Mouse (Mus musculus): ENCODE measurements at regions not wholly inside any gene's neighbourhood (a gene's known extent, or its start where the extent isn't known, plus 50 kb on each side); places are given as distances from the start of the nearest gene placed in this dataset.

DNA sequence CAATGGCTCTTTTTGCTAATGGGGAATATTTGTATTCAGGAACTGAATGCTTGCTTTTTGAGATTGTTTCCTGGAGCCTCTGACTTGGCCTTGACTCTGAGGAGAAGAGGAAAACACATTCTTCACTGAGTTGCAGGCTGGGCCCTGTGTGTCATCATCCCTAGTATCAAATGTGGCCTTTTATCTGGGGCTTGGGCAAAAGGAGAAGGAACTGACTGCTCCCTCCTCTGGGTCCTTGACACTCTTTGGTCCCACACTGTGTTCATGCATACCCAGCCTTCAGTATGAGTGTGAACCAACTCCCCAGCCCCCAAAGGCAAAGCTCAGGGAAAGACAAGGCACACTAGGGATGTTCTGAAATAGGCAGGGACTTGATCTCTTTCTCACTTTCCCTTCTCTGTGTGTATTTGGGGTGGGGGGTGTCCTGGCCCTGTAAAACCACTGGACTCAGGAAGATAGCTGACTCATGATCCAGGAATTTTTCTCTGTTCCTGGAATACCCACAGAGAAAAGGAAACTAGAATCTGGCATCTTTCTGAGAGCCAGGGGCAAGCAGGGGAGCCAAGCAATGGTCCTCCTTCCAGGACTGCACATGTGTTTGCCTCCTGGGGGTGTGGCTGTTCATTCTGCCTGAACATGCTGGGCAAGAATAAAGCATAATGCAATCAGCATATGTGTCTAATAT is 82.1 kb upstream of the Sh3bp4 start:
- ATAC-seq, result no peak
- Histone ChIP-seq H3K4me2 (ENCODE audit: low read length) (no peak overlapping the region), H3K9me3 (ENCODE audit: control insufficient read depth, low read length) (no peaks in the 10 kb centered on the region), H3K4me3 (replicated peaks; ENCODE audit: low read length) (no peak overlapping the region), H3K36me3 (ENCODE audit: control insufficient read depth, insufficient read depth) (no peaks in the 10 kb centered on the region), H3K27me3 (replicated peaks; ENCODE audit: control insufficient read depth, insufficient read depth, low read length) (no peaks in the 10 kb centered on the region), H3K27ac (ENCODE audit: low read length) (no peak overlapping the region), H3K9ac (replicated peaks; ENCODE audit: low read depth, low read length) (no peak overlapping the region), H3K4me1 (replicated peaks; ENCODE audit: control insufficient read depth, insufficient read depth, low read length) (no peaks in the 10 kb centered on the region)

DNA sequence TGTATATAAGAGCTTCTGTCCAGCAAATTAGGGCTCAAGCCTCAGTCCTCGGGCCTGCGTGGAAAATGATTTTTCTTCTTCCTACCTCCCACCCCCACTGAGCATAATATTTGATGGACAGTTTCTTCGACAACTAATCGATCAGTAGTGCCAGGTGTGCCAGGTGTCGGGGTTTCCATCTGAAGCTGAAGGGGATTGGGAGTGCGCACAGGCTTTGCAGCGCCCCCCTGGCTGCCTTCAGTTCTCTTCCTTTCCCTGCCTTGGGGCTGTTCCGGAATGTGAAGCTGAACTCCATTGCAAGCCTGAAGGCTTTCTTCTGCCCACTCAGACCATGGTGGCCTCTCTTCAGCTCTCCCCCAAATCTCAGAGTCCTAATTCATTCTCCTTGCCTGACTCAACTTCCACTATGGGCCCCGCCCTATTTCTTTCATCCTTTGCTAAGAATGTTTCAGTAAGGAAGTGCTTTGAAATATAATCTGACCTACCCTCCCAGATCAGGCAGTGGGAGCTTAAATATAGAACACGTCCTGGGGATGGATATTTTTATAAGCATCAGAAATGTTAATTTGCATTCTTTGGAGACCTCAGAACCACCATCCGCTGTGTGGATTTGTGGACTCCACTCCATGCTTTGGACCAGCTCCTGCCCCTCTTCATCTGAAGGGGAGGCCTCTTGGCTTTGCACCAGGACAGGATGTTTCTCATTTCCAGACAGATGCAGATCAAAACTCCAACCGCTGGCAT is 75.5 kb upstream of the Sh3bp4 start:
- no peak for ATAC-seq

DNA sequence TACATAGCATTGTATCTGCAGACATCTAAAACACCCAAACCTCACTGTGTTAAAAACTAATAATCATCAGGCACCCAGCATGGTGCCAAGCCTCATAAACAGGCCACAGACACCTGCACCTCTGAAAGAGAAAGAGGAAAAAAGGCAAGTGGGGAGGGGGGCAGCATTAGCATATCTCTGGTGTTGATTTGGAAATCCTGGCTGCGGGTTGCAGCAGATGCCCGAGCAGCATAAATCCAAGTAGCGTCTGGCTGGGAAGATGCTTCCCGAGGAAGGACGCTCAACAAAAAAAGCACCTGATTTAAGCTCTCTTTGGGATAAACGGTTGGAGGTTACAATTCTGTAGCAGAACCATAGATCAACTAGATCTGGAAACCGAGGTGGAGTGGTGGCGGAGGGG is 74.3 kb upstream of the Sh3bp4 start:
- peaks cover 19% of the 10 kb centered on the region for H3K4me1 ChIP-seq (replicated peaks; ENCODE audit: control insufficient read depth, insufficient read depth, low read length)
- WGBS, result 20% methylated on average over 8 of the region's 8 CpGs
- H3K4me2 ChIP-seq (ENCODE audit: low read length), result 0 out of 2 replicates have a peak overlapping the region, but pooled peaks have one; percentile 2
- peak; percentile 70 for ATAC-seq
- H3K9ac ChIP-seq (replicated peaks; ENCODE audit: low read depth, low read length), result no peak overlapping the region
- no peaks in the 10 kb centered on the region for H3K27me3 ChIP-seq (replicated peaks; ENCODE audit: control insufficient read depth, insufficient read depth, low read length)
- peak overlapping the region; percentile 16 for H3K27ac ChIP-seq (ENCODE audit: low read length)
- no peaks in the 10 kb centered on the region for H3K9me3 ChIP-seq (ENCODE audit: control insufficient read depth, low read length)
- H3K4me3 ChIP-seq (replicated peaks; ENCODE audit: low read length), result no peak overlapping the region
- H3K36me3 ChIP-seq (ENCODE audit: control insufficient read depth, insufficient read depth), result no peaks in the 10 kb centered on the region

More for the DNA sequence above, 75.5 kb upstream of the Sh3bp4 start:
- Histone ChIP-seq H3K27me3 (replicated peaks; ENCODE audit: control insufficient read depth, insufficient read depth, low read length) (no peaks in the 10 kb centered on the region), H3K36me3 (ENCODE audit: control insufficient read depth, insufficient read depth) (no peaks in the 10 kb centered on the region), H3K27ac (ENCODE audit: low read length) (no peak overlapping the region), H3K9ac (replicated peaks; ENCODE audit: low read depth, low read length) (no peak overlapping the region), H3K4me2 (ENCODE audit: low read length) (no peak overlapping the region), H3K4me3 (replicated peaks; ENCODE audit: low read length) (no peak overlapping the region), H3K9me3 (ENCODE audit: control insufficient read depth, low read length) (no peaks in the 10 kb centered on the region), H3K4me1 (replicated peaks; ENCODE audit: control insufficient read depth, insufficient read depth, low read length) (peaks cover 19% of the 10 kb centered on the region)
- WGBS, result 68% methylated on average over 12 of the region's 12 CpGs

DNA sequence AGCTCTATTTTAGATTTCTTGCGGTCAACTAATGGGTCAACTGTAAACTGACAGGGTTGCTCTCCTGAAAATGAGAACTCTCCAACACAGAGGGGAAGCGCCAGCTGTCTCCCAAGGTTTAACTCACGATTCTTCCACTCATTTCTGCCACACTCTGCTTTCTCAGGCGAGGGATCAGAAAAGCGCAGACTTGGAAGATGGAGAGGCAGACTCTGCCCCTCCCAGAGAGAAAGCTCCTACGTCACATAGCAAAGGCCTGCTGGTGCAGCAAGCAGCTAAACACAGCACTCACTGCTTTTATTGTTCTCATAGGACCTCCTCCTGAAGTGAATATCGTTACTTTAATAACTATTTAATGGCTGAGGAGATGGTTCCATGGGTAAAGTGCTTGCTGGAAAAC is 73.6 kb upstream of the Sh3bp4 start:
- Histone ChIP-seq H3K27me3 (replicated peaks; ENCODE audit: control insufficient read depth, insufficient read depth, low read length) (no peaks in the 10 kb centered on the region), H3K36me3 (ENCODE audit: control insufficient read depth, insufficient read depth) (no peaks in the 10 kb centered on the region), H3K9me3 (ENCODE audit: control insufficient read depth, low read length) (no peaks in the 10 kb centered on the region), H3K27ac (ENCODE audit: low read length) (peak overlapping the region; percentile 16), H3K9ac (replicated peaks; ENCODE audit: low read depth, low read length) (no peak overlapping the region), H3K4me3 (replicated peaks; ENCODE audit: low read length) (no peak overlapping the region), H3K4me1 (replicated peaks; ENCODE audit: control insufficient read depth, insufficient read depth, low read length) (peaks cover 19% of the 10 kb centered on the region), H3K4me2 (ENCODE audit: low read length) (no peak overlapping the region; the same call in 1 of the 2 replicates)
- 0 out of 2 replicates have a peak, but pooled peaks have one; percentile 41 for ATAC-seq
- 43% methylated on average over 7 of the region's 7 CpGs for WGBS

DNA sequence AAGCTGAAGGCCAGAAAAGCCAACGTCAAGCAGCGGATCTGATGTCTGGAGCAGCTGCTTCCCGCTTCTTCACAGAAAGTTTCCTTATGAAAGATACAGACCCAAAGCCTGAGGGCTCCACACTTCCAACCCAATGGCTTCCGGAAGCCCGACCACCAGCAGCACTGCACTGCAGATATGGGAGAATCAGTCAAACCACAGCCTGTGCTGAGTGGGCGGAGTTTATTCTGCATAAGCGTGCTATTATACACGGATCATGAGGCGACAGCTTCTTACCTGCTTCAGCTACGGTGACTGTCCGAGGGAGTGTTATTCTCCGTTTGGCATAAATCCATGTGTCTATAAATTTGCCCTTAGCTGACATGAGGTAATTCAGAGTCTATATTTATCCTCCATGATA is 72.4 kb upstream of the Sh3bp4 start:
- Histone ChIP-seq H3K36me3 (ENCODE audit: control insufficient read depth, insufficient read depth) (no peaks in the 10 kb centered on the region), H3K27ac (ENCODE audit: low read length) (no peak overlapping the region), H3K4me2 (ENCODE audit: low read length) (no peak overlapping the region), H3K9ac (replicated peaks; ENCODE audit: low read depth, low read length) (no peak overlapping the region), H3K27me3 (replicated peaks; ENCODE audit: control insufficient read depth, insufficient read depth, low read length) (no peaks in the 10 kb centered on the region), H3K9me3 (ENCODE audit: control insufficient read depth, low read length) (no peaks in the 10 kb centered on the region), H3K4me1 (replicated peaks; ENCODE audit: control insufficient read depth, insufficient read depth, low read length) (peaks cover 19% of the 10 kb centered on the region), H3K4me3 (replicated peaks; ENCODE audit: low read length) (no peak overlapping the region)
- WGBS, result 73% methylated on average over 12 of the region's 12 CpGs
- no peak for ATAC-seq

DNA sequence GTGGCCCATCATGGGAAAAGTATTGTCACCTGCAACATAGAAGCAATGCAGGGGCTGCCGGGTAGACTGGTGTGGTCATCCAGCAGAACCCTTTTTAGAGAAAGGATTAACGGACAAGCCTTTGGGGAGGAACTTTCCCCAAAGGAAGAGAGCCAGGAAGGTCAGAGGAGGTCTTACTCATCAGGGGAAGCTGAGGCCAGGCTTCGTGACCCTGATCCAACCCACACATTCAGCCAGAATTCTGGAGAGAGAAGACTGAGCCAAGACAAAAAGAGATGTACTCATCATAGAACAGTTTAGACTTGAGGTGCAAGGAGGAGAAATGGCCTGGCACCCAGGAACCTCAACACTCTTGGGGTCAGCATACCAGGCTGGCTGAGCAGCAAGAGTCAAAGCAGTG is 67.9 kb upstream of the Sh3bp4 start:
- Histone ChIP-seq H3K27ac (ENCODE audit: low read length) (no peak overlapping the region), H3K4me3 (replicated peaks; ENCODE audit: low read length) (no peak overlapping the region), H3K9me3 (ENCODE audit: control insufficient read depth, low read length) (no peaks in the 10 kb centered on the region), H3K4me1 (replicated peaks; ENCODE audit: control insufficient read depth, insufficient read depth, low read length) (peaks cover 5% of the 10 kb centered on the region; the same call in 1 of the 2 replicates), H3K36me3 (ENCODE audit: control insufficient read depth, insufficient read depth) (no peaks in the 10 kb centered on the region), H3K9ac (replicated peaks; ENCODE audit: low read depth, low read length) (no peak overlapping the region), H3K27me3 (replicated peaks; ENCODE audit: control insufficient read depth, insufficient read depth, low read length) (no peaks in the 10 kb centered on the region), H3K4me2 (ENCODE audit: low read length) (no peak overlapping the region)
- WGBS, result 83% methylated on average over 3 of the region's 3 CpGs
- ATAC-seq, result no peak

DNA sequence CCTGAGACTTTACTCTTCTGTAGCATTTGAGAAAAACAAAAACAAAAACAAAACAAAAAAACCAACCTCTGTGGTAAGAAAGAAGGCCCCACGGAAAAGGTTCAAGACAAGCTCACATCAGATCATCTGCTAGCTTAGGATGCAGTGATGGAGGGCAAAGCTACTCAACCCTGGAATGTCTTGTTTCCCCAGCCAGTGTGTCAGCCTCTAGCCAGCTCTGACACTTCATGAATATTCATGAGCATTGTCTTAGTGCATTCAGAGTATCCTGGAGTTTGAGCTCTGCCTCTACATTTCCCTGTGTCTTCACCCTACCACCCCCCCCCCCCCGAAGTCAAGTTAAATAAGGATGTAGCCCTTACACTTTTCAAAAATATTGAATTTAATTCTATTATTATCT is 66.5 kb upstream of the Sh3bp4 start:
- Histone ChIP-seq H3K9me3 (ENCODE audit: control insufficient read depth, low read length) (no peaks in the 10 kb centered on the region), H3K9ac (replicated peaks; ENCODE audit: low read depth, low read length) (no peak overlapping the region), H3K27me3 (replicated peaks; ENCODE audit: control insufficient read depth, insufficient read depth, low read length) (no peaks in the 10 kb centered on the region), H3K27ac (ENCODE audit: low read length) (no peak overlapping the region), H3K36me3 (ENCODE audit: control insufficient read depth, insufficient read depth) (no peaks in the 10 kb centered on the region), H3K4me2 (ENCODE audit: low read length) (no peak overlapping the region), H3K4me1 (replicated peaks; ENCODE audit: control insufficient read depth, insufficient read depth, low read length) (peaks cover 5% of the 10 kb centered on the region), H3K4me3 (replicated peaks; ENCODE audit: low read length) (no peak overlapping the region)
- 57% methylated on average over 2 of the region's 2 CpGs for WGBS
- no peak; the same call in 1 of the 2 replicates for ATAC-seq

DNA sequence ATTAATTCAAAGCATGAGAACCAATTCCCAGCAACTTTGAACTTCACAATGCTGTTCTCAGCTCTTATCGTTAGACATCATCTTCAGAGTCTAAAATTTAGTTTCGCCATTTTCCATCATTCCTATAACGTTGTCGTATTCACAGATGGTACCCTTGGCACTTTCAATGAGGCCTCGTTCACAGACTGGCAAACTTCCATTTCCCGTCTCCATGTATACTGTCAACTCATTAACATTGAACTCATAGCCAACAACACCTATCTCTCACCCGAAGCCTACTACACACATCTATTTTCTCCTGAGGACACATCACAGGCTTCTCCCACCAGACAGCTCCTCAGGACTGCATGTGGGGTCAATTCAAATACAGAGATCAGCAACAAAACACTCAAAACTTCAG is 62.7 kb upstream of the Sh3bp4 start:
- H3K4me2 ChIP-seq (ENCODE audit: low read length), result no peak overlapping the region
- peak; percentile 68 for ATAC-seq
- no peaks in the 10 kb centered on the region for H3K36me3 ChIP-seq (ENCODE audit: control insufficient read depth, insufficient read depth)
- H3K27me3 ChIP-seq (replicated peaks; ENCODE audit: control insufficient read depth, insufficient read depth, low read length), result no peaks in the 10 kb centered on the region
- WGBS, result 57% methylated on average over 7 of the region's 7 CpGs
- no peak overlapping the region for H3K9ac ChIP-seq (replicated peaks; ENCODE audit: low read depth, low read length)
- H3K27ac ChIP-seq (ENCODE audit: low read length), result peak overlapping the region; percentile 19; the same call in 1 of the 2 replicates
- no peaks in the 10 kb centered on the region for H3K9me3 ChIP-seq (ENCODE audit: control insufficient read depth, low read length)
- H3K4me3 ChIP-seq (replicated peaks; ENCODE audit: low read length), result no peak overlapping the region
- peaks cover 5% of the 10 kb centered on the region for H3K4me1 ChIP-seq (replicated peaks; ENCODE audit: control insufficient read depth, insufficient read depth, low read length)

DNA sequence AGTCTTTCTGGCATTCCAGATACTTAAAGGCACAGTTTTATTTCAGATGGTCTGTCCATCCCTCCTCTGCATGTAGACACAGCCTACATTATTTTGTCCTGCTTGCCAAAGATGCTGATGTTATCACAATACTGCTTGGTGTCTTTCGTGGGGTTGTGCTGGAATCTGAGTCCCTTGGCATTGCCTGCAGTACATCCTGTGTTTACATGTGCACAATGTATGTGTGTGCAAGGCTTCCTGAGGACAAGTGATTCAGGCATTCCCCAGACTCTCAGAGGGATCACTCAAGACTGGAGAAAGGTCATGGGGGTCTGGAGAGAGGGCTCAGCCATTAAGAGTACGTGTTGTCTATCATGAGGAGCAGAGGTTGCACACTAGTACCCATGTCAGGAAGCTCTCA is 60.0 kb upstream of the Sh3bp4 start:
- Histone ChIP-seq H3K4me2 (ENCODE audit: low read length) (no peak overlapping the region), H3K9ac (replicated peaks; ENCODE audit: low read depth, low read length) (no peak overlapping the region), H3K36me3 (ENCODE audit: control insufficient read depth, insufficient read depth) (no peaks in the 10 kb centered on the region), H3K9me3 (ENCODE audit: control insufficient read depth, low read length) (no peaks in the 10 kb centered on the region), H3K4me1 (replicated peaks; ENCODE audit: control insufficient read depth, insufficient read depth, low read length) (peaks cover 3% of the 10 kb centered on the region), H3K27ac (ENCODE audit: low read length) (no peak overlapping the region), H3K27me3 (replicated peaks; ENCODE audit: control insufficient read depth, insufficient read depth, low read length) (no peaks in the 10 kb centered on the region), H3K4me3 (replicated peaks; ENCODE audit: low read length) (no peak overlapping the region)
- 84% methylated on average over 2 of the region's 2 CpGs for WGBS
- no peak for ATAC-seq
